Mouse (Mus musculus) left cerebral cortex, adult 6 months (tissue): ENCODE results near the gene Zc3h12b. TPM values are rescaled to one million over a fixed set of nuclear protein-coding genes. Genes with fewer than 3 reads are reported as not detected.

ENCODE experiments used
- long read RNA-seq, 2 experiments: library from polyadenylated mRNA; unstranded; transcript quantifications; one replicate each; pipeline ENCODE4 v2.0.0; 2019 to 2020
- polyA plus RNA-seq: library from polyadenylated mRNA; unstranded; fragments of <200 nt; fragmentation: Nextera tagmentation; gene quantifications from 2 replicates; pipeline ENCODE4 v1.2.3, GENCODE M21; 2021

Zc3h12b gene
- 9.8 and 10.6 TPM in 2 replicates for polyA plus RNA-seq
- long read RNA-seq, experiment 1, partial matches to known transcripts: 2 of 5 reads
- long read RNA-seq, experiment 1, other reads (novel, unspliced or antisense): 3 of 5 reads
- long read RNA-seq, experiment 2, partial matches to known transcripts: 3 of 11 reads
- long read RNA-seq, experiment 2, other reads (novel, unspliced or antisense): 8 of 11 reads

DNA sequence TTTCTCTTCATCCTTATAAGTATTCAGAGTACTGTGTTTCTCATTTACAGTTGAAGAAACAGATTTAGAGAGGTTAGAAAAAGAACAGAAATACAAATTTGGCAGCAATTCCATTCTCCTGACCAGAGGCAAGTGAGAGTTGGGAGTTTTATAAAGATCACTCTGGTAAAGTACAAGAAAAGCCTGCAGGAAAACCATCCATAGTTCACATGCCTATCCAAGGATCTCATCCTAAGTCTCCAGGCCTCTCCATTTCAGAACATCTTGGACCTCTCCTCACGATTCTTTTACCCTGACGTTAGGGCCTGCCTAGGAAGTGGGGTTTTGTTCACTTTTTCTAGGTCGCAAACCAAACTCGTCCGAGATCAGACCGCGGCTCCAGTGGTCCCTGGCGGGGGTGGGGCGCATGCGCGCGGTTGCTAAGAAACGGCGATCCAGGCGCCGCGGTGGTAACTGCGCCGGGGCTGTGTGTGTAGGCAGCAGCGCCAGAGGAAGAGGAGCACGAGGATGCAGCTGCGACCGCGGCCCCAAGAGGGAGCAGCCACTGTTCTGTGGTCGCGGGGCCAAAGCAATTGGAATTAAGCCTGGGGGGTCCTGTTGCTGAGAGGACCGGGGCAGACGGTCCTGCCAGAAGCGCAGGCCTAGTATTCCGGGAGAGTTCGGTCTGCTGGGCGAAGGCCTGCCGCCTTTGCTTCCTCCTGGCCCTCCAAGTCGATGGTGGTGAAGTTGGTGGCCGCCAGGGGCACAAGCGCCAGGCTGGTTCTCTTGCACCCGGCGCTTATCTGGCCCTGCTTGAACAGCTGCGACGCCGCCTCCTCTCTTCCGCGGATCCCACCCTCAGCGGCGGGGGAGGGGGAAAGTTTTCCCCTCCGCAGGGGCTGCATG is at the start of gene Zc3h12b:
Zc3h12b (plus strand) TSS at position 452 of the 885 bp plus-strand sequence.

DNA sequence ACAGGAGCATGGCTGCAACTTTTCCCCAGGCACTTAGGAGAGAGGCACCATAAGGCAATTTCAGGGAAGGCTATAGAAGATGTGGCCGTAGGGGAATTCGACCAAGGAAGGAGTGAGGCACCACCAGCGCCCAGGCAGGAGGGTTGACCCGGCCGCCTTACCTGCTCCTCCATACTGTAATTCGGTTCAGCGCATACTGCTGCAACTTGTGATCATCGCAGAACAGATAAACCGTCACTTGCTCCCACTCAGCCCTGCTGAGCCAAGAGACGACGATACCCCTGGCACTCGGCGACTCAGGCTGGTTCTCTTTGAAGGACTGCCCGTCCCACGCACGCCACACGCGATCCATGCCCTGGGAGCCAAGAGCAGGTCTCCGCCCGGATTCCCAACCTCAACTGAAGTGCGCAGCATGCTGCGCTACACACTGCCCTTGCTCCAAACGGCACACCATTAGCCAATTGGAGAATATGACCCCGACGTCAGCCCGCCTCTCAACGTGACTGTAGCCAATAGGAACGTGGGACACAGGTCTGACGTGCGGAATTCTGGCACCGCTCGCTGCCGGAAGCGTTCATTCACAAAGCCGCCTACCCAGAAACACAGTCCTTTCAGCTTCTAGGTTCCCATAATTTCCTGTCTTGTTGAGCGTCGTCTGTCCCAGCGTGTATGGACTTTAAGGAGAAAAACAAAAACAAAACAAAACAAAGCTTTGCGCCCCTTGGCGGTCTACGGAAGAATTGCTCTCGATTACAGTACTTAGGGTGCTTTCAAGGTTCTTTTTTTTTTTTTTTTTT is 245.2 kb downstream of the Zc3h12b start, which contains the start of gene Las1l:
Las1l (minus strand) TSS at position 466 of the 797 bp plus-strand sequence.

Other genes with a start within 250 kb of the Zc3h12b start
- gene Asb12, start 153.7 kb upstream of the Zc3h12b start, polyA plus RNA-seq: not detected in 2 replicates
- gene Pfn5, start 153.6 kb upstream of the Zc3h12b start, polyA plus RNA-seq: not detected in 2 replicates
- 5.5 and 10.5 TPM in 2 replicates for gene Zc4h2, start 53.2 kb upstream of the Zc3h12b start, polyA plus RNA-seq
- gene Las1l, start 245.3 kb downstream of the Zc3h12b start, polyA plus RNA-seq: 22.5 and 23.2 TPM in 2 replicates